Mouse (Mus musculus) olfactory bulb, adult 2 months (tissue): ENCODE data around the gene Ilf2.

Experiments used
- CTCF ChIP-seq: fragments of 200-500 bp; IDR thresholded peaks from 2 replicates; pipeline ENCODE4 v1.5.1; 2012; ENCODE audit warnings: low read depth, mild to moderate bottlenecking, low read length, moderate library complexity; ENCODE audit not compliant: insufficient read depth
- POLR2A ChIP-seq: fragments of 200-500 bp; IDR thresholded peaks from 2 replicates; pipeline ENCODE4 v1.6.1; 2012; ENCODE audit warnings: mild to moderate bottlenecking, low read depth, low read length, moderate library complexity; ENCODE audit not compliant: insufficient read depth

DNA sequence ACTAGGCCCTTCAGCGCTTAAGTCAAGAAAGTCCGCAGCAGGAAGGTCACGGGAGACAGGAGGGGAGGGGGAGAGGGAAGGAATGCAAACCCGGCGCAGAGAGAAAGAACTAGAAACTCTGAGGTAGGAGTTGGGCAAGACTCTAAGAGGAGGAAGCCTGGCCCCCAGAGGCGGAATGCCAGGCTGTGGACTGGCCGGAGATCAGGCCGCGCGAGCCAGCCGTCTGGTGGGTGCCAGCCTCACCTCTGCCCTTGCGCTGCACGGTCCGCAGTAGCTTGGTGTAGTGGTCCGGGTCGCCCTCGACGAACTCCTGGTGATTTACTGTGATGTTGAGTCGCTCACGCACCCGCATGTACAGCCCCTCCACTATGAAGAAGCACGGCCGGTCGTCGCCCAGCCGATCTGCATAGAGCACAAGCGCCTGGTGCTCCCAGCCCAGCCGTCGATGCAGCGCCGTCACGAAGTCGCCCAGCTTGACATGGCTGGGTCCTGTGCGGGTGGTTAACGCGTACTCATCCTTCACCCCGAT is 11.3 kb upstream of the Ilf2 start:
- TF ChIP-seq CTCF (no peak), POLR2A (no peak)
